9 mouse cellular contexts compared by ENCODE assay signal in genomic region chr14:59942864-59943611, GRCm38 (mm10).
DNase-seq lines count a peak whose midpoint lies in the region; ATAC-seq and TF ChIP-seq lines count a peak whose summit lies in the region.
"Had no signal": no experiment of that assay in that cellular context is flagged by ENCODE, and none has a peak within 500 bp of the region (broad histone marks: within the 10 kb centered on the region; RNA-seq: fewer than 3 reads in every experiment).

No protein-coding gene starts in this region.

- peak; percentile 71 for ATAC-seq in Patski
- peak; percentile 90 for ATAC-seq in hindbrain, postnatal 0 days
- peak; percentile 88 for ATAC-seq in megakaryocyte-erythroid progenitor cell, adult 5-6 weeks (replicated peaks; ENCODE audit: low FRiP score, low TSS enrichment, poor library complexity, severe bottlenecking)

- H3K4me2 ChIP-seq in hindbrain, postnatal 0 days (ENCODE audit: low read depth, low read length), result no peak overlapping the region

- H3K4me3 ChIP-seq in hindbrain, postnatal 0 days (ENCODE audit: low read length), result no peak overlapping the region
- H3K4me3 ChIP-seq: megakaryocyte, embryonic 14.5 days had no signal

- H3K4me1 ChIP-seq in hindbrain, postnatal 0 days (ENCODE audit: insufficient read depth, low read length), result no peaks in the 10 kb centered on the region
- H3K4me1 ChIP-seq: megakaryocyte, embryonic 14.5 days had no signal

- POLR2A ChIA-PET in Patski (lab: Charles Lee), result no interaction called here

- H3K36me3 ChIP-seq in hindbrain, postnatal 0 days (ENCODE audit: insufficient read depth, low read length), result no peaks in the 10 kb centered on the region

- H3K9ac ChIP-seq in hindbrain, postnatal 0 days (replicated peaks; ENCODE audit: low read length), result no peak overlapping the region

- H3K27me3 ChIP-seq in Patski, result peaks cover 34% of the 10 kb centered on the region
- H3K27me3 ChIP-seq in hindbrain, postnatal 0 days (ENCODE audit: insufficient read depth, low read length), result no peaks in the 10 kb centered on the region
- H3K27me3 ChIP-seq: megakaryocyte, embryonic 14.5 days had no signal

- CTCF ChIA-PET in Patski (lab: Charles Lee), result no interaction called here

- DNase-seq in Patski (ENCODE audit: low read depth, low spot score), result peak; percentile 13
- peak; percentile 81 for DNase-seq in cerebellum, adult 9-11 months
- DNase-seq in frontal cortex, postnatal 25 days (ENCODE audit: low spot score in 2 of 2), result peak; percentile 68 to 81
- DNase-seq in hindbrain, postnatal 0 days (ENCODE audit: low spot score), result peak; percentile 90
- DNase-seq in left cerebral cortex, adult 18-20 months (ENCODE audit: low spot score in 2 of 2), result peak; percentile 91 to 93
- DNase-seq in right cerebral cortex, postnatal 4 days, result peak; percentile 85
- DNase-seq in yolk sac, embryonic 10.5 days (ENCODE audit: low spot score), result peak; percentile 66

- no peaks in the 10 kb centered on the region for H3K9me3 ChIP-seq in hindbrain, postnatal 0 days (ENCODE audit: low read length)
- H3K9me3 ChIP-seq: megakaryocyte, embryonic 14.5 days had no signal

- peak; percentile 76 for TF ChIP-seq CTCF in Patski (IDR thresholded peaks at IDR 0.05)
- peak; percentile 90 for TF ChIP-seq CTCF in hindbrain, postnatal 0 days (IDR thresholded peaks at IDR 0.05; ENCODE audit: low read depth)

- H3K27ac ChIP-seq in hindbrain, postnatal 0 days, result no peak overlapping the region

- WGBS in hindbrain, postnatal 0 days, result 38% methylated on average over 7 of the region's 7 CpGs

- in situ Hi-C loops in Patski (cut with MboI; ENCODE audit: low pct_unique_long_range_greater_than_20kb), result loop anchor here (5.0 kb wide), 1 partner anchor 336 kb away; no protein-coding TSS in a partner anchor

Comparison
In these comparisons a context has a peak if more than half of its experiments do, and no peak if none do; other contexts are left out.
1. DNase-seq: peak in every context shown above with its lines; median percentile 92 in left cerebral cortex, adult 18-20 months; 90 in hindbrain, postnatal 0 days; 85 in right cerebral cortex, postnatal 4 days; 81 in cerebellum, adult 9-11 months; 74 in frontal cortex, postnatal 25 days; 66 in yolk sac, embryonic 10.5 days; 13 in Patski.